Mouse (Mus musculus): Measurements from ENCODE around the gene Tmem33. TPM values are rescaled to one million over a fixed set of nuclear protein-coding genes. Genes with fewer than 3 reads are reported as not detected.
A peak's percentile ranks its signal among the peaks of the same experiment; 100 is the strongest.

Tmem33 gene
- polyA plus RNA-seq, 1 experiment from 2014 or later = 127 TPM

DNA sequence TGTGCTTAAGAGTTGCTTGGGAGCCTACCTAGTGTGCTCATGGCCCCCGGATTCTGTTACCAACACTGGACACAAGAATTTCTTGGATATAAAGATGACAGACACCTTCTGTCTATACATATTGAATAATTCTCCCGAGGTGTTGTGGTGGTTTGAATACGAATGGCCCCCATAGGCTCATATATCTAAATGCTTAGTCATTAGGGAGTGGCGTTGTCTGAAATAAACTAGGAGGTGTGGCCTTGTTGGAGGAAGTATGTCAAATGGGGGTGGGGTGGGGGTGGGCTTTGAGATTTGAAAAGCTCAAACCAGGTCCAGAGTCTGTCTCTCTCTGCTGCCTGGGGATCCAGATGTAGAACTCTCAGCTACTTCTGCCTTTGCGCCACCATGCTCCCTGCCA, 17.1 kb upstream of the Tmem33 start:
- H3K4me2 ChIP-seq (ENCODE audit: low read depth, low read length) = no peak overlapping the region
- no peak overlapping the region for H3K27ac ChIP-seq (ENCODE audit: low read length)
- no peaks in the 10 kb centered on the region for H3K4me1 ChIP-seq (ENCODE audit: control insufficient read depth, insufficient read depth, low read length)
- H3K27me3 ChIP-seq (replicated peaks; ENCODE audit: control insufficient read depth, insufficient read depth, low read length) = no peaks in the 10 kb centered on the region; the same call in 1 of the 2 replicates
- ATAC-seq = no peak
- no peaks in the 10 kb centered on the region for H3K36me3 ChIP-seq (ENCODE audit: control insufficient read depth, insufficient read depth, low read length)
- no peak overlapping the region for H3K9ac ChIP-seq (ENCODE audit: low read depth, low read length)
- H3K9me3 ChIP-seq (ENCODE audit: control insufficient read depth, low read length) = no peaks in the 10 kb centered on the region
- 91% methylated on average over 5 of the region's 5 CpGs for WGBS
- no peak overlapping the region for H3K4me3 ChIP-seq (ENCODE audit: low read length)

DNA sequence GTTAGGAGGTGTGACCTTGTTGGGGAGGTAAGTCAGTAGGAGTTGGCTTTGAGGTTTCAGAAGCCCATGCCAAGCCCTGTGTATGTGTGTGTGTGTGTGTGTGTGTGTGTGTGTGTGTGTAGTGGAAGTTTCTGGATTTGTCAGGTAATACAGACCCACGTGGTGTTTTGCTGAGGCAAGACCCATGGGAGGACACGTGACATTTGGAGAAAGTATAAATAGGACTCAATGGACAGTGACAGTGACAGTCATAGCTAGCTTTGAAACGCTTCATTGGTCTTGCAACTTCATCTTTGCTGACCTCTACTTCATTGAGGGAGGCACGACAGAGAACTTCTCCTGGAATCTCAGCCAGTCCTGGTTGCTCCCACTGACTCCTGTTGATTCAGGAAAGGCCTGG, 8.1 kb upstream of the Tmem33 start:
- H3K9me3 ChIP-seq (ENCODE audit: control insufficient read depth, low read length) = no peaks in the 10 kb centered on the region
- WGBS = 80% methylated on average over 4 of the region's 4 CpGs
- no peaks in the 10 kb centered on the region for H3K36me3 ChIP-seq (ENCODE audit: control insufficient read depth, insufficient read depth, low read length)

DNA sequence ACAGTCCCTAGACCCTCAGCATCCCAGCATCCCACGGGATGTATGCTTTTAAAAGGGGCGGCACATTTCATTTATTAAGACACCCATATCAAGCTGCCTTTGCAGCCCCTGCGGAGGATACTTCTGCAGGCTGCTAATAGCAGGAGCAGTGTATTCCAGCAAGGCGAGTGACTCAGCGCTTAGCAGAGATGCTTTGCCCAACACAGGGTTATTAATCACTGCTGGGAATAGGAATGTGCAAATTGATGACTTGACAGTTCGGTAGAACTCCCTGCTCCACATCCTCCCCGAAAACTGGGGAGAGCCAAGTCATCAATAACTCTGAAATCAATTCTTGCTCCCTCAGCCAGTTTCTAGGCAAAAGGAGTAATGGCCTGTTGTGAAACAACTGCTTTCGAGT, 4.7 kb upstream of the Tmem33 start:
- Histone ChIP-seq H3K27ac (ENCODE audit: low read length) (no peak overlapping the region), H3K4me3 (ENCODE audit: low read length) (no peak overlapping the region), H3K9me3 (ENCODE audit: control insufficient read depth, low read length) (no peaks in the 10 kb centered on the region), H3K9ac (ENCODE audit: low read depth, low read length) (no peak overlapping the region), H3K27me3 (replicated peaks; ENCODE audit: control insufficient read depth, insufficient read depth, low read length) (no peaks in the 10 kb centered on the region), H3K4me1 (ENCODE audit: control insufficient read depth, insufficient read depth, low read length) (no peaks in the 10 kb centered on the region; the same call in 1 of the 2 replicates), H3K36me3 (ENCODE audit: control insufficient read depth, insufficient read depth, low read length) (no peaks in the 10 kb centered on the region), H3K4me2 (ENCODE audit: low read depth, low read length) (no peak overlapping the region)
- no peak for ATAC-seq
- 59% methylated on average over 8 of the region's 8 CpGs for WGBS

More for the DNA sequence above, 8.1 kb upstream of the Tmem33 start:
- ATAC-seq = no peak
- Histone ChIP-seq H3K27me3 (replicated peaks; ENCODE audit: control insufficient read depth, insufficient read depth, low read length) (no peaks in the 10 kb centered on the region), H3K9ac (ENCODE audit: low read depth, low read length) (no peak overlapping the region), H3K4me1 (ENCODE audit: control insufficient read depth, insufficient read depth, low read length) (no peaks in the 10 kb centered on the region), H3K4me2 (ENCODE audit: low read depth, low read length) (no peak overlapping the region), H3K4me3 (ENCODE audit: low read length) (no peak overlapping the region), H3K27ac (ENCODE audit: low read length) (no peak overlapping the region)

DNA sequence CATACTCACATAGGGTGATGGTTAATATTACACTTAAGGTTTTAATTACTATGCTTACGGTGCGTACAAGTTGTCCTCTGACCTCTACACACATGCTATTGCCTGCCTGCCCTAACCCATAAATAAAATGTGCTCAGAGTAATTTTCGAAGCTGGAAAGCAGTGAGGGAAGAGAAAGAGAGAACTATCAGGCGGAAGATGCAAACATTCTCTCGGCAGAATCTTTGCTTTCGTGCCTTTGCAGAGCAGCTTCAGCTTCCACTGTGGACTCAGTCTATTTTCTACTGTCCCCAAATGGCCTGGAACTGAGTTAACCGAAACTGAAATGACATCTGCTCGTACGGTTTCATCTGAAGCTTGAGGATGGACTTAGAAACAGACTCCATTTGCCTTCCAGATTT, 1.9 kb upstream of the Tmem33 start:
- no peak overlapping the region for H3K9ac ChIP-seq (ENCODE audit: low read depth, low read length)
- no peaks in the 10 kb centered on the region for H3K27me3 ChIP-seq (replicated peaks; ENCODE audit: control insufficient read depth, insufficient read depth, low read length)
- H3K4me2 ChIP-seq (ENCODE audit: low read depth, low read length) = no peak overlapping the region
- H3K9me3 ChIP-seq (ENCODE audit: control insufficient read depth, low read length) = no peaks in the 10 kb centered on the region
- no peaks in the 10 kb centered on the region for H3K36me3 ChIP-seq (ENCODE audit: control insufficient read depth, insufficient read depth, low read length)
- H3K4me1 ChIP-seq (ENCODE audit: control insufficient read depth, insufficient read depth, low read length) = peaks cover 2% of the 10 kb centered on the region; the same call in 1 of the 2 replicates
- no peak overlapping the region for H3K27ac ChIP-seq (ENCODE audit: low read length)
- H3K4me3 ChIP-seq (ENCODE audit: low read length) = no peak overlapping the region
- no peak for ATAC-seq
- WGBS = 78% methylated on average over 9 of the region's 9 CpGs

DNA sequence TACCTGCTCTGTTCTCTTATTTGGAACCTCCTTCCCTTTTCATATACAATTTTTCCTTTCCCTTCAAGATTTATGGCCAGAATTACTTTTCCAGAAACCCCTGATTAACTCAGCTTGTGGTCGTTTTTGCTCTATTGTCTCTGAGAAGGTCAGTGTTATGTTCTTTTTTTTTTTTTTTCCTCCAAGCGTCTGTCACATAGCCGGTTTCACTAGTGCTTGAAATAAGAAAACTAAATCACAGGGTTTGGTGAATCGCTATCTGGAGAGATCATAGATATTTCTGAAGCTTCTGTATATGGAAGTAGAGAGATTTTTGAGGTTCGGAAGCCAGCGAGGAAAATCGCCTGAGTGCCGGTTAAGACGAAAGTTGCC, 220 bp upstream of the Tmem33 start:
- H3K4me2 ChIP-seq (ENCODE audit: low read depth, low read length) = peak overlapping the region; percentile 46
- H3K4me1 ChIP-seq (ENCODE audit: control insufficient read depth, insufficient read depth, low read length) = peaks cover 2% of the 10 kb centered on the region; the same call in 1 of the 2 replicates
- peak overlapping the region; percentile 92; the same call in 1 of the 2 replicates for H3K9ac ChIP-seq (ENCODE audit: low read depth, low read length)
- no peaks in the 10 kb centered on the region for H3K36me3 ChIP-seq (ENCODE audit: control insufficient read depth, insufficient read depth, low read length)
- no peaks in the 10 kb centered on the region for H3K27me3 ChIP-seq (replicated peaks; ENCODE audit: control insufficient read depth, insufficient read depth, low read length)
- peak overlapping the region; percentile 93 for H3K4me3 ChIP-seq (ENCODE audit: low read length)
- no peaks in the 10 kb centered on the region for H3K9me3 ChIP-seq (ENCODE audit: control insufficient read depth, low read length)
- 0% methylated on average over 9 of the region's 9 CpGs for WGBS
- H3K27ac ChIP-seq (ENCODE audit: low read length) = peak overlapping the region; percentile 54; the same call in 1 of the 2 replicates
- ATAC-seq = peak; percentile 4; the same call in 1 of the 2 replicates

DNA sequence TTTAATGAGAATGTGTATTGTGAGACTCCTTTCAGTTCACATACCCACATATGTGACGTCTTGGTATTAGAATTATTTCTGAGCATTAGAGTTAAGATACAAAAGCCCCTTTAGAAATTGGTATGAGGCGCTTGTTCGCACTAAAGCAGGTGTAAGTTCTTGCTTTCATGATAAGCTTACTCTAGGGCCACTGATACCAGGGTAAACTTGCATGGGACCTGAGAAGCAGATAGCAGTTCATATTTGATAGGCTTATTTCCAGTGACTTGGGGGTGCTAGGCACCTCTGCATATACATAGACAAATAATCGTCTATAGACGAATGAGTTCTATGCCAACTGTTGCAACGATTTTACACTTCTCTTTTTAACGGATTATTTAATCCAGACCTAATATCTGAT, 2.6 kb downstream of the Tmem33 start:
- ATAC-seq = no peak
- H3K36me3 ChIP-seq (ENCODE audit: control insufficient read depth, insufficient read depth, low read length) = peaks cover 13% of the 10 kb centered on the region
- no peak overlapping the region for H3K4me2 ChIP-seq (ENCODE audit: low read depth, low read length)
- H3K4me1 ChIP-seq (ENCODE audit: control insufficient read depth, insufficient read depth, low read length) = peaks cover 2% of the 10 kb centered on the region; the same call in 1 of the 2 replicates
- H3K27me3 ChIP-seq (replicated peaks; ENCODE audit: control insufficient read depth, insufficient read depth, low read length) = no peaks in the 10 kb centered on the region
- H3K9me3 ChIP-seq (ENCODE audit: control insufficient read depth, low read length) = no peaks in the 10 kb centered on the region
- no peak overlapping the region for H3K9ac ChIP-seq (ENCODE audit: low read depth, low read length)
- no peak overlapping the region for H3K4me3 ChIP-seq (ENCODE audit: low read length)
- no peak overlapping the region for H3K27ac ChIP-seq (ENCODE audit: low read length)
- 91% methylated on average over 7 of the region's 7 CpGs for WGBS

DNA sequence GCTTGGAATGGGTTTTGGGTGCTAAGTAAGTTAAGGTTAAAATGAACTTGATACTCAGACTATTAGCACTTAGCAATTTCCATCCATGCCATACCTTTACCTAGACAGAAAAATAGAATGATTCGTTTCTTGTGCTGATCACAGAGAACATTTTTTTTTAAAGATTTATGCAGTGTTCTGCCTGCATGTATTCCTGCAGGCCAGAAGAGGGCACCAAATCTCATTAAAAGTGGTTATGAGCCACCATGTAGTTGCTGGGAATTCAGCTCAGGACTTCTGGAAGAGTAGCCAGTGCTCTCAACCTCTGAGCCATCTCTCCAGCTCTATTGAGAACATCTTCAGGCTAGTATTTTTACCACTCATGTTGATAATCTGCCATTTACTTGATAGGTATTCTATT, 5.7 kb downstream of the Tmem33 start:
- no peaks in the 10 kb centered on the region for H3K27me3 ChIP-seq (replicated peaks; ENCODE audit: control insufficient read depth, insufficient read depth, low read length)
- H3K9ac ChIP-seq (ENCODE audit: low read depth, low read length) = no peak overlapping the region
- H3K4me1 ChIP-seq (ENCODE audit: control insufficient read depth, insufficient read depth, low read length) = peaks cover 2% of the 10 kb centered on the region; the same call in 1 of the 2 replicates
- WGBS = 85% methylated on average over 1 of the region's 1 CpGs
- peaks cover 16% of the 10 kb centered on the region for H3K36me3 ChIP-seq (ENCODE audit: control insufficient read depth, insufficient read depth, low read length)
- H3K4me3 ChIP-seq (ENCODE audit: low read length) = no peak overlapping the region
- H3K9me3 ChIP-seq (ENCODE audit: control insufficient read depth, low read length) = no peaks in the 10 kb centered on the region
- H3K4me2 ChIP-seq (ENCODE audit: low read depth, low read length) = no peak overlapping the region
- no peak for ATAC-seq
- no peak overlapping the region for H3K27ac ChIP-seq (ENCODE audit: low read length)

DNA sequence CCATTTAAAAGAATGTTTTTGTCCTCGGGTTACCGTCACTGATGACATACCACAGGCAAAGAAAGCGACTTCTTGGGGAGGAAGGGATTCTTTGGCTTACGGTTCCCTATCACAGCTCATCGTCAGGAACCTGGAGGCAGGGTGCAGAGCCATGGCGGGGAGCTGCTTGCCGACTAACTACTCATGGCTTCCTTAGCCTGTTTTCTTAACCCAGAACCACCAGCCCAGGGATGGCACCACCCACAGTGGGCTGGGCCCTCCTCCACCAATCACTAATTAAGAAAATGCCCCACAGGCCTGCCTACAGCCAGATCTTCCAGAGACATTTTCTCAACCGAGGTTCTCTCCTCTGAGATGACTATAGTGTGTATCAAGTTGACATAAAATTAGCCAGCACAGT, 8.9 kb downstream of the Tmem33 start:
- H3K9me3 ChIP-seq (ENCODE audit: control insufficient read depth, low read length) = no peaks in the 10 kb centered on the region
- peaks cover 16% of the 10 kb centered on the region for H3K36me3 ChIP-seq (ENCODE audit: control insufficient read depth, insufficient read depth, low read length)
- no peak for ATAC-seq
- no peaks in the 10 kb centered on the region for H3K27me3 ChIP-seq (replicated peaks; ENCODE audit: control insufficient read depth, insufficient read depth, low read length)
- 90% methylated on average over 8 of the region's 8 CpGs for WGBS
- H3K9ac ChIP-seq (ENCODE audit: low read depth, low read length) = no peak overlapping the region
- no peak overlapping the region for H3K4me2 ChIP-seq (ENCODE audit: low read depth, low read length)
- no peak overlapping the region for H3K27ac ChIP-seq (ENCODE audit: low read length)
- H3K4me3 ChIP-seq (ENCODE audit: low read length) = no peak overlapping the region
- no peaks in the 10 kb centered on the region for H3K4me1 ChIP-seq (ENCODE audit: control insufficient read depth, insufficient read depth, low read length)

DNA sequence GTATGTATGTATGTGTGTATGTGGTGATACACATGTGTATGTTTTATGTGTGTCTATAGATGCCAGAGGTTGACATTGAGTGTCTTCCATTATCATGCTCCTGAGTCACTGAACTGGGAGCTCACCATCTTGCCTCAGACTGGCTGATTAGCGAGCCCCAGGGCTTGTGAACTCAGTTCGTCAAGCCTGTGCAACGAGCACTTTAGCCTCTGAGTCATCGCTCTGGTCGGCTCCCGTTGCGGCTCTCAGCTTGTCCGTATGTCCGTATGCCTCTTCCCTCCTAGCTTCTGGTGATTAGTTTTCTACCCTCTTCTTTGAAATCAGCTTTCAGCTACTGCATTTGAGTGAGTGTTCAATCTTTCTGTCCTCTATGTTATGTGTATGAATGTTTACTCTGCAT, 19.0 kb downstream of the Tmem33 start:
- Histone ChIP-seq H3K9me3 (ENCODE audit: control insufficient read depth, low read length) (no peaks in the 10 kb centered on the region), H3K4me3 (ENCODE audit: low read length) (no peak overlapping the region), H3K4me2 (ENCODE audit: low read depth, low read length) (no peak overlapping the region), H3K36me3 (ENCODE audit: control insufficient read depth, insufficient read depth, low read length) (peaks cover 11% of the 10 kb centered on the region; the same call in 1 of the 2 replicates), H3K27ac (ENCODE audit: low read length) (no peak overlapping the region), H3K27me3 (replicated peaks; ENCODE audit: control insufficient read depth, insufficient read depth, low read length) (no peaks in the 10 kb centered on the region), H3K9ac (ENCODE audit: low read depth, low read length) (no peak overlapping the region), H3K4me1 (ENCODE audit: control insufficient read depth, insufficient read depth, low read length) (no peaks in the 10 kb centered on the region)
- 91% methylated on average over 9 of the region's 9 CpGs for WGBS
- peak; percentile 59; the same call in 1 of the 2 replicates for ATAC-seq

DNA sequence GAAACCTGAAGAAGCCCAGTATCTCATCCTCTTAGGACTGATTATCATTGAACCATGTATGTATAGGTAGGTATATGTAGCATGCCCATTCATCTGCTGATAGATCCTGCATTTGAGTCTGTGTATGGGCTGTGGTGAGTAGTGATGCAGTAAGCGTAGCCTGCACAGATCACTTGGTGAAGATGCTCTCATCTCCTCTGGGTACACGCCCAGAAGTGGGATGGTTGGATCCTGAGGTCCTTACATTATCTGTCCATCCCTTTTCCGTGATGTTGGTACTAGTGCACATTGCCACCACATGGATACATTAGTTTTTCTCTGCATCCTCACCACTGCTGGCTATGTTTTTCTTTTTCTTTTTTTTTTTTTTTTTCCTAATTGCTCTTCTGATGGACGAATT, 19.5 kb downstream of the Tmem33 start:
- H3K36me3 ChIP-seq (ENCODE audit: control insufficient read depth, insufficient read depth, low read length) = peaks cover 14% of the 10 kb centered on the region; the same call in 1 of the 2 replicates
- H3K9me3 ChIP-seq (ENCODE audit: control insufficient read depth, low read length) = no peaks in the 10 kb centered on the region
- H3K27me3 ChIP-seq (replicated peaks; ENCODE audit: control insufficient read depth, insufficient read depth, low read length) = no peaks in the 10 kb centered on the region
- no peak overlapping the region for H3K4me3 ChIP-seq (ENCODE audit: low read length)
- ATAC-seq = no peak
- no peak overlapping the region for H3K9ac ChIP-seq (ENCODE audit: low read depth, low read length)
- H3K4me1 ChIP-seq (ENCODE audit: control insufficient read depth, insufficient read depth, low read length) = no peaks in the 10 kb centered on the region
- no peak overlapping the region for H3K27ac ChIP-seq (ENCODE audit: low read length)
- 95% methylated on average over 4 of the region's 4 CpGs for WGBS
- H3K4me2 ChIP-seq (ENCODE audit: low read depth, low read length) = no peak overlapping the region

Measured in intestine, embryonic 16.5 days (tissue).